Mouse (Mus musculus) heart, postnatal 0 days (tissue): ENCODE results near the gene Sept1.

ENCODE experiments used
- CTCF ChIP-seq: IDR thresholded peaks from 2 replicates; pipeline ENCODE4 v1.5.1; 2016; ENCODE audit warnings: antibody characterized with exemption, control low read depth, low read depth
- EP300 ChIP-seq: IDR thresholded peaks from 2 replicates; pipeline ENCODE4 v1.6.1; 2016; ENCODE audit warnings: antibody characterized with exemption, low read depth

- TF ChIP-seq EP300, result no peak
- TF ChIP-seq CTCF, result no peak
Observed at GRCm38 (mm10) chr7:127194011-127194632, 38.8 kb downstream of the Sept1 start.
